Mouse (Mus musculus) lung, embryonic 16.5 days (tissue): Measurements from ENCODE around the gene Mpeg1. TPM values are rescaled to one million over a fixed set of nuclear protein-coding genes. Genes with fewer than 3 reads are reported as not detected.

Experiments
- ATAC-seq: fragments of 200-750 bp; cut with Nextera tagmentation; 2 replicates; pipeline ENCODE4 v1.8.0; 2017; ENCODE audit warnings: low read depth, mild to moderate bottlenecking, moderate library complexity
- H3K27ac ChIP-seq: fragments of 300-500 bp; sonication (generic); 2 replicates; pipeline ENCODE4 v1.5.1; 2014; ENCODE audit warnings: mild to moderate bottlenecking, control low read depth, low read length
- H3K27me3 ChIP-seq: fragments of 300-500 bp; sonication (generic); 2 replicates; pipeline ENCODE4 v1.6.1; 2014; ENCODE audit warnings: low read depth, low read length, mixed read lengths; ENCODE audit not compliant: control insufficient read depth, insufficient read depth
- H3K36me3 ChIP-seq: fragments of 300-500 bp; sonication (generic); 2 replicates; pipeline ENCODE4 v1.6.1; 2014; ENCODE audit warnings: low read length; ENCODE audit not compliant: control insufficient read depth, insufficient read depth
- H3K4me1 ChIP-seq: fragments of 300-500 bp; sonication (generic); replicated peaks from 2 replicates; pipeline ENCODE4 v1.6.1; 2014; ENCODE audit warnings: low read length, mixed read lengths; ENCODE audit not compliant: control insufficient read depth, insufficient read depth
- H3K4me2 ChIP-seq: fragments of 300-500 bp; sonication (generic); 2 replicates; pipeline ENCODE4 v1.6.1; 2014; ENCODE audit warnings: low read depth, low read length, control low read depth
- H3K4me3 ChIP-seq: fragments of 300-500 bp; sonication (generic); 2 replicates; pipeline ENCODE4 v1.5.1; 2014; ENCODE audit warnings: mild to moderate bottlenecking, low read length, control low read depth
- H3K9ac ChIP-seq: fragments of 300-500 bp; sonication (generic); 2 replicates; pipeline ENCODE4 v1.6.1; 2014; ENCODE audit warnings: low read length, control low read depth
- H3K9me3 ChIP-seq: fragments of 300-500 bp; sonication (generic); 2 replicates; pipeline ENCODE4 v1.6.1; 2016; ENCODE audit warnings: low read length; ENCODE audit not compliant: control insufficient read depth
- WGBS: fragments of 180-500 bp; shearing (Covaris S2); extraction: QIAGEN DNeasy Blood & Tissue Kit; methylation state at CpG from one replicate; pipeline ENCODE4 v1.1.7; 2014; 5-methylcytosine and 5-hydroxymethylcytosine counted together
- polyA plus RNA-seq: library from polyadenylated mRNA; unstranded; fragments of >200 nt; fragmentation: Nextera tagmentation; extraction: Ambion mirVana; gene quantifications from 2 replicates; pipeline ENCODE4 v1.2.1, GENCODE M21; 2015

Gene Mpeg1
- 0.79 and 0.88 TPM in 2 replicates for polyA plus RNA-seq

DNA sequence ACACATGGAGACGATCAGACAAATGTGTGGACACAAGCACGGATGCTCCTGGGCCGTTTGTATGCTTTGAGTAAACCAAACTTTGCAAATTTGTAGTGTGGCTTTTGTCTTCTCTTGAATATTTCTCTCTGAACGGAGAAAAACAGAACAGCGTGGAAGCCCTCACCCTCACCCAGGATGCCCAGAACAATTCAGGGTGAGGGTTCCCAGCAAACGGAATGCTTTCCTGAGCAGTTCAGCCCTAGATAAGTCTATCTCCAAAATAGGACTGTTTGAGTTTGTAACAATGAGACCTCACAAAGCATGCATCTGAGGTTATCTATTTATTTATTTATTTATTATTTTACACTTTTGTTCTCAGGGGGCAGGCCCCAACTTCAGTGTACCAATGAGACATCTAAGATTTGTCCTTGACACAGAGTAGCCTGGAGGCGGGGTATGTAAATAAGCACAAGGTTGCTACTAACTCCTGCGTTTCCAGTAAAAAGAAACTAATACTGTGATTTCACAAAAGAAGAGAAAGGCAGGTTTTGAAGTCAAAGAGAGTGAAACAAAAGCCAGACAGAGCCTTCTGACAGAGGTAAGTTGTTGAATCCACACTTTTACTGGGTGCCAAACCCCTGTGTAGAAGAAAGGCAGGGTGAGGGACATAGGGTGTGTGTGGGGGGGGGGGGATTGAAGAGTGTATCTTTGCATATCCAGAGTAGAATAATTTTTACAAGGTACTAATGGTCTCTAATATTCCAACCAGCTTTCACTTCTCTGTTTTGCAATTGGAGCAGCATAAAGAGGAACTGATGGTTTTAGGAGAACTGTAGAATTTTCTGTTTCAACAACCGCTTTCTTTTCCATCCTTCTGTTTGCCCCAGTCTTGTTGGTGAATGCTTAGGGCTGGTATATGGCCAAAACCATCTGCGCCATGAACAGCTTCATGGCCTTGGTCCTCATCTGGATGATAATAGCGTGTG, at the start of gene Mpeg1:
Gene Mpeg1 (plus strand): TSS at position 498 of the 968 bp plus-strand sequence.
- ATAC-seq, result no peak
- Histone ChIP-seq H3K4me1 (peaks cover 6% of the 10 kb centered on the region; the same call in 1 of the 2 replicates), H3K9ac (no peak within 1 kb of the TSS), H3K9me3 (no peaks in the 10 kb centered on the region), H3K4me3 (no peak within 1 kb of the TSS), H3K27ac (no peak within 1 kb of the TSS), H3K27me3 (no peaks in the 10 kb centered on the region), H3K4me2 (no peak within 1 kb of the TSS), H3K36me3 (no peaks in the 10 kb centered on the region)
- 78% methylated on average over 11 of the region's 11 CpGs for WGBS

DNA sequence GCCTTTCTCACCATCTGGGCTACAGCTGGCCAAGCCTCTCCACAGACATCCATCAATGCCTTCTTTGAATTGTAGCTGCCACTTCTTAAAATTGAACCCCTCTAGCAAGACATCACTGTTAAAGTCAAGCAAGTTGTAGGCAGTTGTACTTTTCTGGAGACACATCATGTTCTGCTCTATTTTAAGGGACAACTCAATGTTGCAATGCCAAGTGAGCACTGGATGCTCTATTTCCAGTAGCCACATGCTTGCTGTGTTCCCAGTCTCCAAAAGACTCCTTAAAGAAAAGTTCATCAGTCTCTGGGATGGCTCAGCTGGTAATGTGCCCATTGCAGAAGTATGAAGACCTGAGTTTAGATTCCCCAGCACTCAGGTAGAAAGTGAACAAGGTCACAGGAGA, 46.8 kb upstream of the Mpeg1 start:
- H3K4me3 ChIP-seq, result no peak overlapping the region
- H3K9me3 ChIP-seq, result no peaks in the 10 kb centered on the region
- no peak overlapping the region for H3K27ac ChIP-seq
- no peak overlapping the region for H3K9ac ChIP-seq
- no peaks in the 10 kb centered on the region for H3K36me3 ChIP-seq
- H3K4me2 ChIP-seq, result no peak overlapping the region
- no peaks in the 10 kb centered on the region for H3K27me3 ChIP-seq
- H3K4me1 ChIP-seq, result no peaks in the 10 kb centered on the region
- ATAC-seq, result no peak

DNA sequence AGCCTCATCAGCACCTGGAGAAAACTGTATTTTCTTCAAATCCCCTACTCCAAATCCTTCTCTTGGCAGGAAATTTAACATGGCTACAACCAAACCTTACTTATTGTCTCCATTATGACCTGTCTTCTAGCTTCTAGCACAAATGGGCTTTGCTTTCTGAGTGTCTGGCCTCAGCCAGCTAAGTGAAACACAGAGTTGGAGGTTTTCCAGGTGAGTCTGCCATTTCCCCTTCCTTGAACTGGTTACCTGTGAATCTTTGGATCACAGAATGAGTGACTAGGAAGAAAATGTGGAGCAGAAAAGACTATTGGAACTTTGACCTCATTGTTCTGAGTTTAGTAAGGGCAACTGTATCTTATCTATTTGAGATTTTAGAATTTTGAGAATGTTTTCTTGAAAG, 43.2 kb upstream of the Mpeg1 start, which contains the start of gene Olfr1441:
Gene Olfr1441 (plus strand): TSS at position 73 of the 400 bp plus-strand sequence.
- Histone ChIP-seq H3K9me3 (no peaks in the 10 kb centered on the region), H3K36me3 (no peaks in the 10 kb centered on the region), H3K27ac (no peak within 1 kb of the TSS), H3K9ac (no peak within 1 kb of the TSS), H3K27me3 (no peaks in the 10 kb centered on the region), H3K4me1 (no peaks in the 10 kb centered on the region), H3K4me3 (no peak within 1 kb of the TSS), H3K4me2 (no peak within 1 kb of the TSS)
- no peak for ATAC-seq

GRCm38 (mm10) chr19:12418312-12418711, 42.3 kb upstream of the Mpeg1 start:
- Histone ChIP-seq H3K36me3 (no peaks in the 10 kb centered on the region), H3K4me2 (no peak overlapping the region), H3K27ac (no peak overlapping the region), H3K9me3 (no peaks in the 10 kb centered on the region), H3K4me3 (no peak overlapping the region), H3K4me1 (no peaks in the 10 kb centered on the region), H3K27me3 (no peaks in the 10 kb centered on the region), H3K9ac (no peak overlapping the region)
- no peak for ATAC-seq
- 18% methylated on average over 3 of the region's 3 CpGs for WGBS

DNA sequence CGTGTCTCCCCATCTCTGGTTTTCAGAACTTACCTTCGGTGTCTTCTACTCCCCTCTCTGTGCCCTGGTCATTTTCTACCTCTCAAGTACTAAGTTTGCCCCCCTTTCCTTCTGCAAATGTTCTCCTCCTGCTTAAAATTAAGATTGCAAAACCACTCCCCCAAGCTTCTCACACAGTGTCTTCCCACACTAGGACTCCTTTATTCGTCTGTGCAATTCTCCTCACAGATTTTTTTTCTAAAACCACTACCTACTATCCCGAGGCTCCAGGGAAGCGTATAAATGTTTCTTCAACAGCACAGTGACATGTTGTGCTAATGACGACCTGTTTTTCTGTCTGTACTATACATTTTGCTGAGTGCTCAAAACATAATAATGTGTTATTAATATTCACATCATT, 40.0 kb upstream of the Mpeg1 start:
- Histone ChIP-seq H3K36me3 (no peaks in the 10 kb centered on the region), H3K9ac (no peak overlapping the region)
- WGBS, result 60% methylated on average over 6 of the region's 6 CpGs

GRCm38 (mm10) chr19:12421680-12422079, 38.9 kb upstream of the Mpeg1 start:
- no peak for ATAC-seq
- H3K9ac ChIP-seq, result no peak overlapping the region
- 81% methylated on average over 1 of the region's 1 CpGs for WGBS
- no peaks in the 10 kb centered on the region for H3K27me3 ChIP-seq
- no peaks in the 10 kb centered on the region for H3K9me3 ChIP-seq
- no peak overlapping the region for H3K27ac ChIP-seq
- no peaks in the 10 kb centered on the region for H3K4me1 ChIP-seq
- no peaks in the 10 kb centered on the region for H3K36me3 ChIP-seq
- no peak overlapping the region for H3K4me3 ChIP-seq
- no peak overlapping the region for H3K4me2 ChIP-seq

More for the DNA sequence above, 40.0 kb upstream of the Mpeg1 start:
- Histone ChIP-seq H3K9me3 (no peaks in the 10 kb centered on the region), H3K4me3 (no peak overlapping the region), H3K27ac (no peak overlapping the region), H3K4me1 (no peaks in the 10 kb centered on the region), H3K4me2 (no peak overlapping the region), H3K27me3 (no peaks in the 10 kb centered on the region)
- ATAC-seq, result no peak

DNA sequence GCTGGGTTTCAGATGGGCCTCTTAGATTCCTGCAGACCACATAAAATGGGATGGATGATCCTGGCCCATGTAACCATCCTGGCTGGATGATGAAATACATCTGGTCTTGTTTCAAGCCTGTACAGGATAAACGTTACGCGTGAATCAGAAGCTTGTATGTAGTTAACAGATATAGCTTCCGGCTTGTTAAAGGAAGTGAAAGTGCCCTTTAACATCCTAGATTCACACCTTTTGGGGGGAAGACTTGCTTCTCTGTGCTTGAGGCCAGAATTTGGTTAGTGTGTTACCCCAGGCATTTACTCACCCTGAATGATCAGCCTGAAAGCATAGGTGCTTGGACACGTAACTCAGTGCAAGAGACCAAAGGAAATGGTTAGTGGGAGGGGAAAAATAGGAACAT, 33.5 kb upstream of the Mpeg1 start:
- Histone ChIP-seq H3K27ac (no peak overlapping the region), H3K9me3 (no peaks in the 10 kb centered on the region), H3K4me3 (no peak overlapping the region), H3K36me3 (no peaks in the 10 kb centered on the region), H3K4me1 (no peaks in the 10 kb centered on the region), H3K27me3 (no peaks in the 10 kb centered on the region), H3K4me2 (no peak overlapping the region), H3K9ac (no peak overlapping the region)
- 79% methylated on average over 5 of the region's 5 CpGs for WGBS
- no peak for ATAC-seq

- 85% methylated on average over 6 of the region's 6 CpGs for WGBS
- H3K27me3 ChIP-seq, result no peaks in the 10 kb centered on the region
- no peak within 1 kb of the TSS for H3K4me3 ChIP-seq
- H3K4me1 ChIP-seq, result no peaks in the 10 kb centered on the region
- no peak for ATAC-seq
- H3K9ac ChIP-seq, result no peak within 1 kb of the TSS
- H3K4me2 ChIP-seq, result no peak within 1 kb of the TSS
- no peaks in the 10 kb centered on the region for H3K9me3 ChIP-seq
- no peak within 1 kb of the TSS for H3K27ac ChIP-seq
- H3K36me3 ChIP-seq, result no peaks in the 10 kb centered on the region
Observed at GRCm38 (mm10) chr19:12427605-12428004, 33.0 kb upstream of the Mpeg1 start, which contains the start of gene Pfpl. Gene Pfpl (plus strand): TSS chr19:12427905.

DNA sequence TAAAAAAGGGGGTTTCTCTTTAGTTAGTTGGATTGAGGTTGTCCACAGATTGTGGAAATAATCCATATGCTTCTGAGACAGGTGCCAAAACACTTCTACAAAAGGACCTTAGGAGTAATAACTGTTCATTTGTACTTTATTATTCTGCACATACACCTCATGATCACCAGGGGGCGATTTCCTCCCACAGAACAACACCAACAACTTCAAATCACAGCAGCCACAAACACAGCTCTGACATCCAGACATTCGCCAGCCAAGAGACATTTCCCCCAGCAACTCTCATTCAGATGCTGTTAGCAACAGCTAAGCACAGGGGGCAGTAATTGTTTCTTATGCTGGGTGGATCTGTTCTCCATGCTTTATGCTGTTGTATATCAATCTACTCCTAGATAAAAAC, 27.5 kb upstream of the Mpeg1 start:
- peak; percentile 82 for ATAC-seq
- 4% methylated on average over 2 of the region's 2 CpGs for WGBS
- Histone ChIP-seq H3K9ac (no peak overlapping the region), H3K27ac (no peak overlapping the region), H3K4me1 (no peaks in the 10 kb centered on the region), H3K9me3 (no peaks in the 10 kb centered on the region), H3K4me2 (no peak overlapping the region), H3K4me3 (no peak overlapping the region), H3K27me3 (no peaks in the 10 kb centered on the region), H3K36me3 (no peaks in the 10 kb centered on the region)
